Mouse (Mus musculus) ES-E14 (cell line): Measurements from ENCODE around the gene Nlrp9c.
"Not testable (repeated sequence)": the region's sequence is repeated elsewhere in the genome, so short reads cannot be mapped to it uniquely, and the experiment has no call there.

Experiments
- HCFC1 ChIP-seq: IDR thresholded peaks from 2 replicates; pipeline ENCODE4 v1.6.1; 2012; ENCODE audit warnings: low read length, inconsistent platforms, borderline replicate concordance; ENCODE audit not compliant: insufficient read depth
- MAFK ChIP-seq: IDR thresholded peaks from 2 replicates; pipeline ENCODE4 v1.6.1; 2014; ENCODE audit warnings: mild to moderate bottlenecking, low read depth, low read length, inconsistent platforms; ENCODE audit not compliant: insufficient read depth
- ZC3H11A ChIP-seq: IDR thresholded peaks from 2 replicates; pipeline ENCODE4 v1.6.1; 2012; ENCODE audit warnings: low read depth, mild to moderate bottlenecking, inconsistent platforms, low read length, borderline replicate concordance
- ZNF384 ChIP-seq: IDR thresholded peaks from 2 replicates; pipeline ENCODE4 v1.6.1; 2012; ENCODE audit warnings: low read depth, low read length, inconsistent platforms

- not testable (repeated sequence) for TF ChIP-seq ZC3H11A, MAFK, HCFC1, ZNF384
These were observed 46.8 kb downstream of the Nlrp9c start for GRCm38 (mm10) chr7:26356719-26357118.
